Mouse (Mus musculus) heart, adult 2 months (tissue): ENCODE data around the gene Agxt. TPM values are rescaled to one million over a fixed set of nuclear protein-coding genes. Genes with fewer than 3 reads are reported as not detected.

ENCODE experiments used
- DNase-seq, 2 experiments: peaks; one replicate each; pipeline ENCODE4 v3.0.0; 2021
- H3K27ac ChIP-seq: fragments of 200-600 bp; 2 replicates; pipeline ENCODE4 v1.8.1; 2022
- H3K27me3 ChIP-seq: fragments of 200-500 bp; 2 replicates; pipeline ENCODE4 v1.6.1; 2012; ENCODE audit warnings: mild to moderate bottlenecking, low read length, inconsistent platforms, mixed read lengths; ENCODE audit not compliant: control insufficient read depth, insufficient read depth
- H3K36me3 ChIP-seq: fragments of 200-500 bp; 2 replicates; pipeline ENCODE4 v1.6.1; 2012; ENCODE audit warnings: low read length, inconsistent platforms; ENCODE audit not compliant: control insufficient read depth, insufficient read depth
- H3K4me1 ChIP-seq: fragments of 200-500 bp; 2 replicates; pipeline ENCODE4 v1.6.1; 2011; ENCODE audit warnings: low read length; ENCODE audit not compliant: control insufficient read depth, insufficient read depth
- H3K4me3 ChIP-seq: fragments of 200-600 bp; 2 replicates; pipeline ENCODE4 v1.8.1; 2022
- H3K79me2 ChIP-seq: fragments of 200-500 bp; replicated peaks from 2 replicates; pipeline ENCODE4 v1.6.1; 2012; ENCODE audit warnings: mild to moderate bottlenecking, inconsistent platforms, low read length, moderate library complexity, mixed read lengths; ENCODE audit not compliant: control insufficient read depth, insufficient read depth
- H3K9ac ChIP-seq: fragments of 200-500 bp; 2 replicates; pipeline ENCODE4 v1.6.1; 2012; ENCODE audit warnings: low read depth, mild to moderate bottlenecking, control low read depth, inconsistent platforms, low read length, mixed read lengths
- CTCF ChIP-seq: fragments of 200-600 bp; IDR thresholded peaks from 2 replicates; pipeline ENCODE4 v1.8.1; 2022; ENCODE audit warnings: antibody characterized with exemption, mild to moderate bottlenecking, moderate library complexity
- EP300 ChIP-seq: fragments of 200-500 bp; IDR thresholded peaks from 2 replicates; pipeline ENCODE4 v1.6.1; 2011; ENCODE audit warnings: low read depth, low read length, control low read depth; ENCODE audit not compliant: insufficient read depth
- POLR2A ChIP-seq: fragments of 200-500 bp; IDR thresholded peaks from 2 replicates; pipeline ENCODE4 v1.6.1; 2011; ENCODE audit warnings: mild to moderate bottlenecking, low read depth, low read length, control low read depth; ENCODE audit not compliant: insufficient read depth
- WGBS: fragments of 180-500 bp; shearing (Covaris S2); methylation state at CpG from one replicate; pipeline ENCODE4 v1.1.7; 2018; 5-methylcytosine and 5-hydroxymethylcytosine counted together
- intact Hi-C: fragments of 180-260 bp; cut with DNase I; formaldehyde crosslinking; loops from one replicate; pipeline ENCODE4 v1.15.1; 2025
- polyA plus RNA-seq: library from polyadenylated mRNA; depleted of rRNA; stranded (reverse); fragments of >200 nt; gene quantifications from 2 replicates; pipeline ENCODE4 v1.2.3, GENCODE M21; 2012; rRNA removed
- total RNA-seq, 2 experiments: library from RNA; stranded (reverse); gene quantifications; 2 replicates each; pipeline ENCODE4 v1.2.3; 2021

The Agxt gene
- total and polyA plus RNA-seq, 3 experiments: not detected

- no peak for TF ChIP-seq EP300
- peak overlapping the region; percentile 29 for H3K9ac ChIP-seq
Observed at GRCm38 (mm10) chr1:93176525-93177332, 41.7 kb downstream of the Agxt start.

GRCm38 (mm10) chr1:93182281-93182680, 47.2 kb downstream of the Agxt start:
- WGBS: 83% methylated on average over 7 of the region's 7 CpGs
- no peak for DNase-seq

More at GRCm38 (mm10) chr1:93176525-93177332, 41.7 kb downstream of the Agxt start:
- Histone ChIP-seq H3K36me3 (no peaks in the 10 kb centered on the region), H3K4me3 (no peak overlapping the region), H3K79me2 (no peaks in the 10 kb centered on the region), H3K27me3 (no peaks in the 10 kb centered on the region; the same call in 1 of the 2 replicates), H3K27ac (no peak overlapping the region), H3K4me1 (no peaks in the 10 kb centered on the region; the same call in 1 of the 2 replicates)
- 9% methylated on average over 44 of the region's 44 CpGs for whole genome bisulfite sequencing
- intact Hi-C loops: loop anchor here (5.0 kb wide), 2 partner anchors 41 to 166 kb away; partner anchors contain the start of genes Pask and Ppp1r7
- peak; percentile 73 to 76 for DNase-seq

GRCm38 (mm10) chr1:93184071-93184828, 49.2 kb downstream of the Agxt start:
- Histone ChIP-seq H3K4me3 (no peak overlapping the region), H3K79me2 (no peaks in the 10 kb centered on the region), H3K4me1 (no peaks in the 10 kb centered on the region), H3K9ac (no peak overlapping the region), H3K27me3 (no peaks in the 10 kb centered on the region), H3K36me3 (no peaks in the 10 kb centered on the region), H3K27ac (no peak overlapping the region)
- no peak for DNase-seq
- intact Hi-C loops: no loop called here
- no peak for TF ChIP-seq POLR2A
- no peak for TF ChIP-seq CTCF
- TF ChIP-seq EP300: no peak
- 63% methylated on average over 14 of the region's 14 CpGs for WGBS

More at GRCm38 (mm10) chr1:93182281-93182680, 47.2 kb downstream of the Agxt start:
- no peak overlapping the region for H3K27ac ChIP-seq
- H3K79me2 ChIP-seq: no peaks in the 10 kb centered on the region
- H3K4me3 ChIP-seq: no peak overlapping the region
- intact Hi-C loops: no loop called here
- H3K36me3 ChIP-seq: no peaks in the 10 kb centered on the region
- H3K4me1 ChIP-seq: no peaks in the 10 kb centered on the region
- no peak overlapping the region for H3K9ac ChIP-seq
- TF ChIP-seq EP300 (no peak), CTCF (no peak), POLR2A (no peak)
- no peaks in the 10 kb centered on the region for H3K27me3 ChIP-seq

- Histone ChIP-seq H3K36me3 (no peaks in the 10 kb centered on the region), H3K79me2 (no peaks in the 10 kb centered on the region), H3K4me3 (no peak overlapping the region), H3K27ac (no peak overlapping the region), H3K27me3 (no peaks in the 10 kb centered on the region), H3K4me1 (no peaks in the 10 kb centered on the region), H3K9ac (no peak overlapping the region)
- WGBS: 34% methylated on average over 11 of the region's 17 CpGs
- intact Hi-C loops: no loop called here
- TF ChIP-seq EP300 (no peak), POLR2A (no peak), CTCF (no peak)
- DNase-seq: no peak
Observed at GRCm38 (mm10) chr1:93190726-93191305, 55.8 kb downstream of the Agxt start.

GRCm38 (mm10) chr1:93194961-93195360, 59.9 kb downstream of the Agxt start:
- no peak for DNase-seq
- TF ChIP-seq CTCF (no peak), POLR2A (no peak), EP300 (no peak)
- Histone ChIP-seq H3K36me3 (no peaks in the 10 kb centered on the region), H3K27me3 (no peaks in the 10 kb centered on the region), H3K4me1 (no peaks in the 10 kb centered on the region), H3K27ac (no peak overlapping the region), H3K79me2 (no peaks in the 10 kb centered on the region), H3K9ac (no peak overlapping the region), H3K4me3 (no peak overlapping the region)
- 81% methylated on average over 3 of the region's 3 CpGs for WGBS
- intact Hi-C loops: no loop called here

Other genes with a start within 250 kb of the Agxt start
- under 1 TPM in 1 of 2 experiments, not detected in 1; 0.09 TPM for gene Ankmy1, start 232.3 kb upstream of the Agxt start, total RNA-seq
- 0.21 TPM in 1 of 2 replicates, not detected in the other for gene Ankmy1, start 232.3 kb upstream of the Agxt start, polyA plus RNA-seq
- gene Dusp28, start 228.3 kb upstream of the Agxt start, total RNA-seq: 10 to 100 TPM; 15.1 to 15.5 TPM
- gene Dusp28, start 228.3 kb upstream of the Agxt start, polyA plus RNA-seq: 27.9 and 29.2 TPM in 2 replicates
- 10 to 100 TPM; 66.1 to 78.3 TPM for gene Rnpepl1, start 224.5 kb upstream of the Agxt start, total RNA-seq
- gene Rnpepl1, start 224.5 kb upstream of the Agxt start, polyA plus RNA-seq: 89.8 and 107 TPM in 2 replicates
- gene Capn10, start 200.9 kb upstream of the Agxt start, total RNA-seq: 1 to 10 TPM; 5.0 to 5.6 TPM
- 7.7 and 9.1 TPM in 2 replicates for gene Capn10, start 200.9 kb upstream of the Agxt start, polyA plus RNA-seq
- 1 to 10 TPM in 1 of 2 experiments, under 1 TPM in 1; 0.50 to 1.0 TPM for gene Gpr35, start 184.4 kb upstream of the Agxt start, total RNA-seq
- 1.1 and 1.2 TPM in 2 replicates for gene Gpr35, start 184.4 kb upstream of the Agxt start, polyA plus RNA-seq
- gene Aqp12, start 128.9 kb upstream of the Agxt start, total RNA-seq: not detected
- gene Aqp12, start 128.9 kb upstream of the Agxt start, polyA plus RNA-seq: not detected in 2 replicates
- gene Kif1a, start 33.3 kb upstream of the Agxt start, total RNA-seq: 1 to 10 TPM; 1.2 to 2.0 TPM
- gene Kif1a, start 33.3 kb upstream of the Agxt start, polyA plus RNA-seq: 1.4 and 1.8 TPM in 2 replicates
- not detected for gene 2310007B03Rik, start 25.7 kb downstream of the Agxt start, total RNA-seq
- 0.82 TPM in 1 of 2 replicates, not detected in the other for gene 2310007B03Rik, start 25.7 kb downstream of the Agxt start, polyA plus RNA-seq
- under 1 TPM in 1 of 2 experiments, not detected in 1; 0.09 TPM for gene Crocc2, start 33.5 kb downstream of the Agxt start, total RNA-seq
- 0.20 and 0.35 TPM in 2 replicates for gene Crocc2, start 33.5 kb downstream of the Agxt start, polyA plus RNA-seq
- 1 to 10 TPM; 7.2 to 7.6 TPM for gene Sned1, start 100.6 kb downstream of the Agxt start, total RNA-seq
- gene Sned1, start 100.6 kb downstream of the Agxt start, polyA plus RNA-seq: 8.9 and 14.3 TPM in 2 replicates
- gene Mterf4, start 170.7 kb downstream of the Agxt start, total RNA-seq: 10 to 100 TPM; 13.6 to 14.6 TPM
- gene Mterf4, start 170.7 kb downstream of the Agxt start, polyA plus RNA-seq: 8.9 and 12.0 TPM in 2 replicates
- 10 to 100 TPM; 22.7 to 24.1 TPM for gene Ppp1r7, start 207.6 kb downstream of the Agxt start, total RNA-seq
- 2.9 and 4.2 TPM in 2 replicates for gene Ppp1r7, start 207.6 kb downstream of the Agxt start, polyA plus RNA-seq
- under 1 TPM; 0.10 to 0.27 TPM for gene Pask, start 208.2 kb downstream of the Agxt start, total RNA-seq
- gene Pask, start 208.2 kb downstream of the Agxt start, polyA plus RNA-seq: 0.39 and 1.00 TPM in 2 replicates
- gene Ano7, start 238.7 kb downstream of the Agxt start, total RNA-seq: not detected
- 0.04 TPM in 1 of 2 replicates, not detected in the other for gene Ano7, start 238.7 kb downstream of the Agxt start, polyA plus RNA-seq